Mouse (Mus musculus): ENCODE data around the gene Bicdl2. TPM values are rescaled to one million over a fixed set of nuclear protein-coding genes. Genes with fewer than 3 reads are reported as not detected.

Gene Bicdl2
- polyA plus RNA-seq, 1 experiment = 0.28 TPM

- H3ac ChIP-seq (ENCODE audit: control insufficient read depth, insufficient read length, low read depth) = no peak overlapping the region
- TF ChIP-seq MYOG (IDR thresholded peaks at IDR 0.05; ENCODE audit: control insufficient read depth, extremely low read depth, insufficient read length) (no peak), CEBPB (IDR thresholded peaks at IDR 0.05; ENCODE audit: low read depth) (no peak), MAX (IDR thresholded peaks at IDR 0.05) (no peak), FOSL1 (IDR thresholded peaks at IDR 0.05; ENCODE audit: insufficient read depth, low read length, poor library complexity, severe bottlenecking) (no peak), MYOD1 (IDR thresholded peaks at IDR 0.05; ENCODE audit: control insufficient read depth, insufficient read length, low read depth) (no peak), CTCF (IDR thresholded peaks at IDR 0.05; ENCODE audit: control insufficient read depth, insufficient read depth, insufficient read length) (no peak), USF1 (IDR thresholded peaks at IDR 0.05; ENCODE audit: low read depth) (no peak)
- no peaks in the 10 kb centered on the region for H3K27me3 ChIP-seq (ENCODE audit: control insufficient read depth, insufficient read depth, insufficient read length)
- no peaks in the 10 kb centered on the region for H3K79me3 ChIP-seq (ENCODE audit: low read depth)
- H3K4me3 ChIP-seq (ENCODE audit: insufficient read depth, poor library complexity, severe bottlenecking) = no peak overlapping the region
- H3K79me2 ChIP-seq (ENCODE audit: control insufficient read depth, insufficient read depth) = no peaks in the 10 kb centered on the region
- H3K36me3 ChIP-seq (ENCODE audit: control insufficient read depth, insufficient read depth) = no peaks in the 10 kb centered on the region
Measured at GRCm38 (mm10) chr17:23683226-23683625, 22.9 kb downstream of the Bicdl2 start.

- H3K79me2 ChIP-seq (ENCODE audit: control insufficient read depth, insufficient read depth) = no peaks in the 10 kb centered on the region
- TF ChIP-seq USF1 (IDR thresholded peaks at IDR 0.05; ENCODE audit: low read depth) (no peak), FOSL1 (IDR thresholded peaks at IDR 0.05; ENCODE audit: insufficient read depth, low read length, poor library complexity, severe bottlenecking) (no peak), MYOD1 (IDR thresholded peaks at IDR 0.05; ENCODE audit: control insufficient read depth, insufficient read length, low read depth) (no peak), MYOG (IDR thresholded peaks at IDR 0.05; ENCODE audit: control insufficient read depth, extremely low read depth, insufficient read length) (no peak), MAX (IDR thresholded peaks at IDR 0.05) (no peak), CEBPB (IDR thresholded peaks at IDR 0.05; ENCODE audit: low read depth) (no peak), CTCF (IDR thresholded peaks at IDR 0.05; ENCODE audit: control insufficient read depth, insufficient read depth, insufficient read length) (no peak)
- no peaks in the 10 kb centered on the region for H3K79me3 ChIP-seq (ENCODE audit: low read depth)
- H3K27me3 ChIP-seq (ENCODE audit: control insufficient read depth, insufficient read depth, insufficient read length) = no peaks in the 10 kb centered on the region
- H3K4me3 ChIP-seq (ENCODE audit: insufficient read depth, poor library complexity, severe bottlenecking) = no peak within 1 kb of the TSS
- no peaks in the 10 kb centered on the region for H3K36me3 ChIP-seq (ENCODE audit: control insufficient read depth, insufficient read depth)
- no peak within 1 kb of the TSS for H3ac ChIP-seq (ENCODE audit: control insufficient read depth, insufficient read length, low read depth)
Measured at GRCm38 (mm10) chr17:23683856-23684672, 23.8 kb downstream of the Bicdl2 start, which contains the start of gene Cldn9. Cldn9 (minus strand) TSS chr17:23684026.

GRCm38 (mm10) chr17:23694491-23694890 lies 34.2 kb downstream of the Bicdl2 start:
- Histone ChIP-seq H3ac (ENCODE audit: control insufficient read depth, insufficient read length, low read depth) (no peak overlapping the region), H3K36me3 (ENCODE audit: control insufficient read depth, insufficient read depth) (no peaks in the 10 kb centered on the region), H3K27me3 (ENCODE audit: control insufficient read depth, insufficient read depth, insufficient read length) (no peaks in the 10 kb centered on the region), H3K79me2 (ENCODE audit: control insufficient read depth, insufficient read depth) (no peaks in the 10 kb centered on the region), H3K4me3 (ENCODE audit: insufficient read depth, poor library complexity, severe bottlenecking) (no peak overlapping the region), H3K79me3 (ENCODE audit: low read depth) (no peaks in the 10 kb centered on the region)
- TF ChIP-seq FOSL1 (IDR thresholded peaks at IDR 0.05; ENCODE audit: insufficient read depth, low read length, poor library complexity, severe bottlenecking) = no peak
- TF ChIP-seq CEBPB (IDR thresholded peaks at IDR 0.05; ENCODE audit: low read depth) = no peak
- TF ChIP-seq CTCF (IDR thresholded peaks at IDR 0.05; ENCODE audit: control insufficient read depth, insufficient read depth, insufficient read length) = no peak
- TF ChIP-seq MYOG (IDR thresholded peaks at IDR 0.05; ENCODE audit: control insufficient read depth, extremely low read depth, insufficient read length) = no peak
- no peak for TF ChIP-seq MAX (IDR thresholded peaks at IDR 0.05)
- no peak for TF ChIP-seq MYOD1 (IDR thresholded peaks at IDR 0.05; ENCODE audit: control insufficient read depth, insufficient read length, low read depth)

GRCm38 (mm10) chr17:23695801-23696200 lies 35.5 kb downstream of the Bicdl2 start:
- no peak overlapping the region for H3ac ChIP-seq (ENCODE audit: control insufficient read depth, insufficient read length, low read depth)
- no peak overlapping the region for H3K4me3 ChIP-seq (ENCODE audit: insufficient read depth, poor library complexity, severe bottlenecking)
- H3K36me3 ChIP-seq (ENCODE audit: control insufficient read depth, insufficient read depth) = no peaks in the 10 kb centered on the region
- TF ChIP-seq CTCF (IDR thresholded peaks at IDR 0.05; ENCODE audit: control insufficient read depth, insufficient read depth, insufficient read length) (no peak), MYOD1 (IDR thresholded peaks at IDR 0.05; ENCODE audit: control insufficient read depth, insufficient read length, low read depth) (no peak), MAX (IDR thresholded peaks at IDR 0.05) (no peak), FOSL1 (IDR thresholded peaks at IDR 0.05; ENCODE audit: insufficient read depth, low read length, poor library complexity, severe bottlenecking) (no peak), USF1 (IDR thresholded peaks at IDR 0.05; ENCODE audit: low read depth) (no peak), MYOG (IDR thresholded peaks at IDR 0.05; ENCODE audit: control insufficient read depth, extremely low read depth, insufficient read length) (no peak), CEBPB (IDR thresholded peaks at IDR 0.05; ENCODE audit: low read depth) (no peak)
- H3K79me3 ChIP-seq (ENCODE audit: low read depth) = no peaks in the 10 kb centered on the region
- H3K27me3 ChIP-seq (ENCODE audit: control insufficient read depth, insufficient read depth, insufficient read length) = no peaks in the 10 kb centered on the region
- no peaks in the 10 kb centered on the region for H3K79me2 ChIP-seq (ENCODE audit: control insufficient read depth, insufficient read depth)

GRCm38 (mm10) chr17:23699131-23700077 lies 39.1 kb downstream of the Bicdl2 start:
- peak overlapping the region; percentile 41 for H3K4me3 ChIP-seq (ENCODE audit: insufficient read depth, poor library complexity, severe bottlenecking)

More at GRCm38 (mm10) chr17:23699131-23700077, 39.1 kb downstream of the Bicdl2 start:
- H3K36me3 ChIP-seq (ENCODE audit: control insufficient read depth, insufficient read depth) = no peaks in the 10 kb centered on the region
- TF ChIP-seq MYOG (IDR thresholded peaks at IDR 0.05; ENCODE audit: control insufficient read depth, extremely low read depth, insufficient read length) = no peak
- no peaks in the 10 kb centered on the region for H3K79me2 ChIP-seq (ENCODE audit: control insufficient read depth, insufficient read depth)
- no peaks in the 10 kb centered on the region for H3K79me3 ChIP-seq (ENCODE audit: low read depth)
- H3ac ChIP-seq (ENCODE audit: control insufficient read depth, insufficient read length, low read depth) = peak overlapping the region; percentile 48
- H3K27me3 ChIP-seq (ENCODE audit: control insufficient read depth, insufficient read depth, insufficient read length) = no peaks in the 10 kb centered on the region
